Mouse (Mus musculus): ENCODE measurements around the gene Trem1. TPM values are rescaled to one million over a fixed set of nuclear protein-coding genes. Genes with fewer than 3 reads are reported as not detected.

The Trem1 gene
- polyA plus RNA-seq, 1 experiment from 2014 or later: 0.05 TPM

DNA sequence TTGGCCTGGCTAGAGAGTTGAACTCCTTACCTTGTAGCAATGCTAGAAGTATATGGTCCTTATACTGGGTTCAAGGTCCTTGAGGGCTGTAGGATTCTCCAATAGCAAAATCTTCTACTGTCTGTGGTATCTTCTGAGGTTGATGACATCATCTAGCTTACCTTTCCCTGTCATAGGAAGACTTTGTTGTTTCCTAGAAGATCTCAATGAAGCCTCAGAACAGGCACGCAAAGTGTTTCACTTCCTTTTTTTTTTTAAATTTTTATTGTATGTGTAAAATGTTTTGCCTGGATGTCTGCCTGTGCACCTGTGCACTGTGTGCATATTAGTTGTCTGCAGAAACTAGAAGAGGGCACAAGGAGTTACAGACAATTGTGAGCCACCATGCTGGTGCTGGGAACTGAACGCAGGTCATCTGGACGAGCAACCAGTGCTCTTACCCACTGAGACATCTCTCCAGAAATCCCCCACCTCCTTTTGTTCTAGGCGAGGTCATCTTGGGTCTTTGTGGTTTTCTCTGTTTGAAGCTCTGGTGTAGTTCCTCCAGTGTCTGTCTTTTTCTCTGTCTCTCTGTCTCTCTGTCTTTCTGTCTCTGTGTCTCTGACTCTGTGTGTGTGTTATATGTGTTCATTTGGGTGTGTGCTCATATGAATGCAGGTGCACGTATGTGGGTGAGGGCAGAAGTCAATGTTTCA lies 61.1 kb downstream of the Trem1 start:
- no peak for ATAC-seq
- H3K9me3 ChIP-seq (replicated peaks): no peaks in the 10 kb centered on the region
- 83% methylated on average over 5 of the region's 5 CpGs for WGBS

More for the DNA sequence above, 61.1 kb downstream of the Trem1 start:
- Histone ChIP-seq H3K27ac (no peak overlapping the region), H3K9ac (no peak overlapping the region), H3K4me1 (no peaks in the 10 kb centered on the region), H3K4me2 (no peak overlapping the region), H3K36me3 (ENCODE audit: poor library complexity, severe bottlenecking) (no peaks in the 10 kb centered on the region), H3K4me3 (no peak overlapping the region), H3K27me3 (no peaks in the 10 kb centered on the region)

Other genes starting within 250 kb of the Trem1 start
- gene 1700122O11Rik, start 194.5 kb upstream of the Trem1 start, polyA plus RNA-seq (2015; fragmentation: Nextera tagmentation; extraction: Ambion mirVana): not detected in 2 replicates
- not detected in 2 replicates for gene 1700067P10Rik, start 143.4 kb upstream of the Trem1 start, polyA plus RNA-seq (2015; fragmentation: Nextera tagmentation; extraction: Ambion mirVana)
- gene 9830107B12Rik, start 86.5 kb upstream of the Trem1 start, polyA plus RNA-seq (2015; fragmentation: Nextera tagmentation; extraction: Ambion mirVana): not detected in 2 replicates
- not detected in 2 replicates for gene A530064D06Rik, start 65.5 kb upstream of the Trem1 start, polyA plus RNA-seq (2015; fragmentation: Nextera tagmentation; extraction: Ambion mirVana)
- gene Trem3, start 15.0 kb downstream of the Trem1 start, polyA plus RNA-seq (2015; fragmentation: Nextera tagmentation; extraction: Ambion mirVana): not detected in 2 replicates
- 0.18 TPM in 1 of 2 replicates, not detected in the other for gene Treml4, start 31.5 kb downstream of the Trem1 start, polyA plus RNA-seq (2015; fragmentation: Nextera tagmentation; extraction: Ambion mirVana)
- 0.12 TPM in 1 of 2 replicates, not detected in the other for gene Treml2, start 66.7 kb downstream of the Trem1 start, polyA plus RNA-seq (2015; fragmentation: Nextera tagmentation; extraction: Ambion mirVana)
- 0.04 TPM in 1 of 2 replicates, not detected in the other for gene B430306N03Rik, start 83.4 kb downstream of the Trem1 start, polyA plus RNA-seq (2015; fragmentation: Nextera tagmentation; extraction: Ambion mirVana)
- 2.1 and 2.3 TPM in 2 replicates for gene Trem2, start 113.6 kb downstream of the Trem1 start, polyA plus RNA-seq (2015; fragmentation: Nextera tagmentation; extraction: Ambion mirVana)
- 0.49 and 1.4 TPM in 2 replicates for gene Treml1, start 127.1 kb downstream of the Trem1 start, polyA plus RNA-seq (2015; fragmentation: Nextera tagmentation; extraction: Ambion mirVana)
- 14.8 and 17.8 TPM in 2 replicates for gene Nfya, start 177.1 kb downstream of the Trem1 start, polyA plus RNA-seq (2015; fragmentation: Nextera tagmentation; extraction: Ambion mirVana)
- gene Oard1, start 177.2 kb downstream of the Trem1 start, polyA plus RNA-seq (2015; fragmentation: Nextera tagmentation; extraction: Ambion mirVana): 74.4 and 85.8 TPM in 2 replicates
- 0.72 and 0.81 TPM in 2 replicates for gene Apobec2, start 200.2 kb downstream of the Trem1 start, polyA plus RNA-seq (2015; fragmentation: Nextera tagmentation; extraction: Ambion mirVana)
- 1.7 and 2.4 TPM in 2 replicates for gene Tspo2, start 218.8 kb downstream of the Trem1 start, polyA plus RNA-seq (2015; fragmentation: Nextera tagmentation; extraction: Ambion mirVana)
- gene Unc5cl, start 222.1 kb downstream of the Trem1 start, polyA plus RNA-seq (2015; fragmentation: Nextera tagmentation; extraction: Ambion mirVana): 0.15 and 0.37 TPM in 2 replicates

Data from forebrain, embryonic 13.5 days (tissue).